Mouse (Mus musculus): ENCODE results near the gene Ccr9. TPM values are rescaled to one million over a fixed set of nuclear protein-coding genes. Genes with fewer than 3 reads are reported as not detected.

Gene Ccr9
- polyA plus RNA-seq, 1 experiment from 2014 or later: 0.36 TPM

- no peak overlapping the region for H3K4me2 ChIP-seq (ENCODE audit: low read depth, low read length)
- ATAC-seq (ENCODE audit: low read depth): no peak
- no peak overlapping the region for H3K9ac ChIP-seq (ENCODE audit: low read length)
- no peak overlapping the region for H3K4me3 ChIP-seq (ENCODE audit: low read length)
- WGBS: 83% methylated on average over 3 of the region's 3 CpGs
- H3K4me1 ChIP-seq (replicated peaks; ENCODE audit: control insufficient read depth, insufficient read depth, low read length): no peaks in the 10 kb centered on the region
- H3K9me3 ChIP-seq (ENCODE audit: control insufficient read depth, low read length): no peaks in the 10 kb centered on the region
- no peaks in the 10 kb centered on the region for H3K27me3 ChIP-seq (ENCODE audit: control insufficient read depth, insufficient read depth, low read depth, low read length)
- no peaks in the 10 kb centered on the region for H3K36me3 ChIP-seq (ENCODE audit: control insufficient read depth, insufficient read depth, low read length)
- no peak overlapping the region for H3K27ac ChIP-seq (ENCODE audit: low read length)
Observed at GRCm38 (mm10) chr9:123695634-123696302, 17.5 kb downstream of the Ccr9 start.

DNA sequence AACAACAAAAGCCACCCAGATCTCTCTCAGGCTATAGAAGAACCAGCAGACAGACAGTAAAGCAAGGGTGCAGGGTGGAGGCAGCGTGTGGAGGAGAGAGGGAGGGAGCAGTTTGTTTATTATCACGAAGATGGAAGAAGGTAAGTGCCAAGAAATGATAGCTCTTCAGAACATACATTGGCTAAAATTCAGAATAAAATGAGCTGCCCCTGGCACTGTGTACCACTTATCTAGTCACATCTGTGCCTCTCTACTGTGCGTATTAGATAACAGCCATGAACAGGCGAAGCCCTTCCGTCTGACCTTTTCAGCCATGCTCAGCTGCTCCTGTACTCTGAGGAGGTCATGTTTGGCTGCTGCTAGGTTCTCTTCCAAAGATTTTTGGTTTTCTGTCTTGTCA, 23.6 kb downstream of the Ccr9 start:
- Histone ChIP-seq H3K36me3 (ENCODE audit: control insufficient read depth, insufficient read depth, low read length) (peaks cover 11% of the 10 kb centered on the region), H3K9me3 (ENCODE audit: control insufficient read depth, low read length) (no peaks in the 10 kb centered on the region), H3K4me1 (replicated peaks; ENCODE audit: control insufficient read depth, insufficient read depth, low read length) (no peaks in the 10 kb centered on the region), H3K27ac (ENCODE audit: low read length) (no peak overlapping the region), H3K4me3 (ENCODE audit: low read length) (no peak overlapping the region), H3K4me2 (ENCODE audit: low read depth, low read length) (no peak overlapping the region), H3K9ac (ENCODE audit: low read length) (no peak overlapping the region), H3K27me3 (ENCODE audit: control insufficient read depth, insufficient read depth, low read depth, low read length) (no peaks in the 10 kb centered on the region)
- 80% methylated on average over 5 of the region's 5 CpGs for WGBS
- no peak for ATAC-seq (ENCODE audit: low read depth)

DNA sequence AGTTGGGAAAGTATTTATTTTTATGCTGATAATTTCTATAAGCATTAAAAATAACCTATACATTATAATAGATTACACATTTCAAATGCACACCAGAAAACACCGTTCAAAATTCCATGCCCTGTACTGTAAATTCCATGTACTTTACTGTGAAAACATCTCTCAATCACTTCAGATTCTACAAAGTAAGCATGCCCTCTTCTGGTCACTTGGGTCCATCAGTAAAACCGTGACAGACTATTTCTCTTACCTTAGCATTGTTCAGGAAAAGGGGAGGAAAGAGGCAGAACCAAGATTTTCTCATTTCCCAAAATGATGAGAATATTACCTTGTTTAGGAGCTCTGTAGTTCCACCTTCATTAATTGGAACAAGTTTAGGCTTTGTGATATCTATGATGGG, 31.0 kb downstream of the Ccr9 start:
- 34% methylated on average over 2 of the region's 2 CpGs for WGBS
- no peak overlapping the region for H3K27ac ChIP-seq (ENCODE audit: low read length)
- H3K36me3 ChIP-seq (ENCODE audit: control insufficient read depth, insufficient read depth, low read length): peaks cover 6% of the 10 kb centered on the region
- H3K4me3 ChIP-seq (ENCODE audit: low read length): no peak overlapping the region
- ATAC-seq (ENCODE audit: low read depth): no peak
- no peak overlapping the region for H3K4me2 ChIP-seq (ENCODE audit: low read depth, low read length)
- no peaks in the 10 kb centered on the region for H3K9me3 ChIP-seq (ENCODE audit: control insufficient read depth, low read length)
- no peak overlapping the region for H3K9ac ChIP-seq (ENCODE audit: low read length)
- no peaks in the 10 kb centered on the region for H3K27me3 ChIP-seq (ENCODE audit: control insufficient read depth, insufficient read depth, low read depth, low read length)
- no peaks in the 10 kb centered on the region for H3K4me1 ChIP-seq (replicated peaks; ENCODE audit: control insufficient read depth, insufficient read depth, low read length)

- Histone ChIP-seq H3K4me1 (replicated peaks; ENCODE audit: control insufficient read depth, insufficient read depth, low read length) (no peaks in the 10 kb centered on the region; the same call in none of the 2 replicates), H3K9me3 (ENCODE audit: control insufficient read depth, low read length) (no peaks in the 10 kb centered on the region), H3K27me3 (ENCODE audit: control insufficient read depth, insufficient read depth, low read depth, low read length) (no peaks in the 10 kb centered on the region), H3K4me3 (ENCODE audit: low read length) (no peak overlapping the region), H3K36me3 (ENCODE audit: control insufficient read depth, insufficient read depth, low read length) (peaks cover 4% of the 10 kb centered on the region; the same call in 1 of the 2 replicates), H3K4me2 (ENCODE audit: low read depth, low read length) (no peak overlapping the region), H3K27ac (ENCODE audit: low read length) (no peak overlapping the region), H3K9ac (ENCODE audit: low read length) (no peak overlapping the region)
- no peak for ATAC-seq (ENCODE audit: low read depth)
- 77% methylated on average over 2 of the region's 2 CpGs for WGBS
Observed at GRCm38 (mm10) chr9:123713111-123713510, 34.9 kb downstream of the Ccr9 start.

DNA sequence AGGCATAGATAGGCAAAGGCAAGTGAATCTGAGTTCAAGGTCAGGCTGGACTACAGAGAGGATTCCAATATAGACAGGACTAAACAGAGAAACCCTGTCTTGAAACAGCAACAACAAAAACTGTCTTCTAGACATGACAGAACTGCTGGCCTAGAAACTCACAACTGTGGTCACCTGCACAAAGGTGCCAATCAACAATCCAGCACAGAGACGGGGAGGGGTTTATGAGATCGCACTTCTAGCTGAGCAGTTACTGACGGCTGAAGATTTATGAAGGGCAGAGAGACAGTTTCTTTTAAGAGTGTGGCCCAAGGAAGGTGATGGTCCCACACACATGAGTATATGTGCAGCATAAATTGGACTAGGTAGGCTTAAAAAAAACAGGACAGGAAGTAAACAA, 38.1 kb downstream of the Ccr9 start:
- no peak overlapping the region for H3K9ac ChIP-seq (ENCODE audit: low read length)
- no peak for ATAC-seq (ENCODE audit: low read depth)
- no peaks in the 10 kb centered on the region; the same call in none of the 2 replicates for H3K4me1 ChIP-seq (replicated peaks; ENCODE audit: control insufficient read depth, insufficient read depth, low read length)
- H3K27me3 ChIP-seq (ENCODE audit: control insufficient read depth, insufficient read depth, low read depth, low read length): no peaks in the 10 kb centered on the region
- peaks cover 2% of the 10 kb centered on the region; the same call in 1 of the 2 replicates for H3K36me3 ChIP-seq (ENCODE audit: control insufficient read depth, insufficient read depth, low read length)
- no peak overlapping the region for H3K4me2 ChIP-seq (ENCODE audit: low read depth, low read length)
- WGBS: 39% methylated on average over 3 of the region's 3 CpGs
- no peaks in the 10 kb centered on the region for H3K9me3 ChIP-seq (ENCODE audit: control insufficient read depth, low read length)
- no peak overlapping the region for H3K27ac ChIP-seq (ENCODE audit: low read length)
- H3K4me3 ChIP-seq (ENCODE audit: low read length): no peak overlapping the region

DNA sequence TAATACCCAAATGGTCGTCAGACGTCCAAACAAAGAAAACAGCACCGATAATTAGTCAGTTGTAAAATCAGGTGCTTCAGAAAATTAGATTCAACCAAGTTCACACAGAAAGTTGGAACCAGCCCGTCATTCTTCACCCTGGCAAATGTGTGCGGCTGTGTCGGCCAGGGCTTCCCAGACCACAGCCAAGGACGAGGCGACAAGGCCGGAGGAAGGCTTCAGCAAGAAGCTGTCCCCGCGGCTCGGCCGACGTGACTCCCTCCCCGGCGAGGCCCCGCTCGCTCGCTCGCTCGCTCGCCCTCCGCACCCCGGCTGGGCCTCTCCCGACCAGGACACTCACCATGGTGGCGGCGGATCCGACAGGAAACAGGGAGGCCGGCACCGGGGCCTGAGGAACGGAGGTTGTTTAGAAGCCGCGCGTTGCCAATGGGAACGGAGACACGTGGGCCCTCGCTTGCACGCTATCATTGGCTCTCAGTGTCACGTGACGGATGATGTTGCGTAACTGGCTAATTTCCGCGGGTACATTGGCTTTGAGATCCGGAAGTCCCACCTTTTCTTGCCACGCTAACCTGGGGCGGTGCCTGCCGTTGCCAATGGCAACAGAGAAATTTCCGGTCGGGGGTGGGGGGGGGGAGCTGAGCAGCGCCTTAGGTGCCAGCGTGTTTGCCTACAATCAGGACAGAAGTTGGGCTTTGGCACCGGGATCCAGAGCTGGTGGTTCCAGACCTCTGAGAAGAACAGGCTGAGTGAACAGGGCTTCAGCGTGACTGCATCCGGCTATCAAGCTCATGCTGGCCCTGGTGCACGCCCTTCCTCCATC, 39.2 kb downstream of the Ccr9 start, which contains the start of gene Lztfl1:
TSS of gene Lztfl1 (minus strand) at position 512 of the 823 bp plus-strand sequence.
- H3K36me3 ChIP-seq (ENCODE audit: control insufficient read depth, insufficient read depth, low read length): no peaks in the 10 kb centered on the region
- peak within 1 kb of the TSS; percentile 88 for H3K9ac ChIP-seq (ENCODE audit: low read length)
- H3K4me1 ChIP-seq (replicated peaks; ENCODE audit: control insufficient read depth, insufficient read depth, low read length): no peaks in the 10 kb centered on the region; the same call in none of the 2 replicates
- H3K4me2 ChIP-seq (ENCODE audit: low read depth, low read length): peak within 1 kb of the TSS; percentile 82
- peak within 1 kb of the TSS; percentile 97 for H3K4me3 ChIP-seq (ENCODE audit: low read length)
- H3K27me3 ChIP-seq (ENCODE audit: control insufficient read depth, insufficient read depth, low read depth, low read length): no peaks in the 10 kb centered on the region
- peak within 1 kb of the TSS; percentile 73 for H3K27ac ChIP-seq (ENCODE audit: low read length)
- ATAC-seq (ENCODE audit: low read depth): peak; percentile 100
- WGBS: under 1% methylated on average over 55 of the region's 55 CpGs
- H3K9me3 ChIP-seq (ENCODE audit: control insufficient read depth, low read length): no peaks in the 10 kb centered on the region

DNA sequence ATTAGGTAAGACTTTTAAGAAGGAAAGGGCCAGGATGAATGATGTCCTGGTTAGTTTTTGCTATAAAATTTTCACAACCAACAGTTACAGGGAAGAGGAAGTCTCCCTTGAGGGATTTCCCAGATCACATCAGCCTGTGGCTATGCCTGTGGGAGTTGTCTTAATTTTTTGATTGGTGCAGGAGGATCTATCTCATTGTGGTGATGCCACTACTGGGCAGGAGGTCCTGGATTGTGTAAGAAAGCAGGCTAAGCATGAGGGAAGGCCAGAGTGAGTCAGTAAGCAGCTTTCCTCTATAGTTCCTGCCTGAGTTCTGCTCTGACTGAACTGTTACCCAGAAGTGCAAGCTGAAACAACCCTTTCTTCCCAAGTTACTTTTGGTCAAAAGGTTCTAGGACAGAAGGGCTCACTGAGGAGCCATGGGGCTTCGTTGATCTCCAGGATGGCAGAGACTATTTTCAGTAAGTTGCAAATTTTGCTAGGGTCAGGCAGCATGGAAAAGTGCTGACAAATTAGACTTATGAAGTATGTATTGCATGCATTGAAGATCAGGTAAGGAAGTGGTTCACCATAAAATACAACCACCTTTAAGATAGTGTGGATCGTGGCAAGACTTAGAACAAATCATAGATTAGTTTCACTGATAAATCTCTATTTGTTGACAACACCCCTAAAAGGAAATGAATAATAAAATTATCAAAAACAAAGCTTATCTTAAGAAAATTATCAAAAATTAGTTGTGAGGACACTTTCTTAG, 44.7 kb downstream of the Ccr9 start:
- Histone ChIP-seq H3K4me2 (ENCODE audit: low read depth, low read length) (no peak overlapping the region), H3K4me3 (ENCODE audit: low read length) (no peak overlapping the region), H3K27ac (ENCODE audit: low read length) (no peak overlapping the region), H3K4me1 (replicated peaks; ENCODE audit: control insufficient read depth, insufficient read depth, low read length) (no peaks in the 10 kb centered on the region), H3K9me3 (ENCODE audit: control insufficient read depth, low read length) (no peaks in the 10 kb centered on the region), H3K27me3 (ENCODE audit: control insufficient read depth, insufficient read depth, low read depth, low read length) (no peaks in the 10 kb centered on the region), H3K36me3 (ENCODE audit: control insufficient read depth, insufficient read depth, low read length) (no peaks in the 10 kb centered on the region), H3K9ac (ENCODE audit: low read length) (no peak overlapping the region)
- 66% methylated on average over 2 of the region's 2 CpGs for WGBS
- no peak for ATAC-seq (ENCODE audit: low read depth)

DNA sequence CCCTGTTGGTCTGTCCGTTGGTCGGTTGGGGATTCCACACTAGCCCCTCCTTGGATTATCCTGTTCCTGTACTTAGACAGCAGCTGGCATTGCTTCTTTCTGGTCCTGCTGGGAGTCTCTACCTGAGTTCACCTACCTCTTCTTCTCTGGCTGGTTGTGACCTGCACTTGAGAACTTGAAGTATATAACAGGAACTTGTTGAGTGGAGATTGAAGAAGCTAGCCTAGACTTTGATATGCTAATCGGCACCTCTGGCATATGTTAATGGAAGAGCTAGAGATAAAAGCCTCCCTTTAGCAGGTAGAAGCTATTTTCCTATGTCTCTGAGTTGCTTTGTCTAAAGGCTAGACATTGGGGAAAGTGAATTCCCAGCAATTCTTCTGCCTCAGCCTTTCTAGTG, 53.0 kb downstream of the Ccr9 start:
- H3K4me1 ChIP-seq (replicated peaks; ENCODE audit: control insufficient read depth, insufficient read depth, low read length): no peaks in the 10 kb centered on the region
- no peaks in the 10 kb centered on the region for H3K9me3 ChIP-seq (ENCODE audit: control insufficient read depth, low read length)
- H3K36me3 ChIP-seq (ENCODE audit: control insufficient read depth, insufficient read depth, low read length): no peaks in the 10 kb centered on the region
- no peaks in the 10 kb centered on the region for H3K27me3 ChIP-seq (ENCODE audit: control insufficient read depth, insufficient read depth, low read depth, low read length)
- whole genome bisulfite sequencing: 61% methylated on average over 3 of the region's 3 CpGs
- no peak for ATAC-seq (ENCODE audit: low read depth)
- H3K9ac ChIP-seq (ENCODE audit: low read length): no peak overlapping the region
- no peak overlapping the region for H3K27ac ChIP-seq (ENCODE audit: low read length)
- no peak overlapping the region for H3K4me3 ChIP-seq (ENCODE audit: low read length)
- H3K4me2 ChIP-seq (ENCODE audit: low read depth, low read length): no peak overlapping the region

GRCm38 (mm10) chr9:123734133-123734532, 55.9 kb downstream of the Ccr9 start:
- 57% methylated on average over 3 of the region's 3 CpGs for WGBS
- Histone ChIP-seq H3K4me2 (ENCODE audit: low read depth, low read length) (no peak overlapping the region), H3K4me3 (ENCODE audit: low read length) (no peak overlapping the region), H3K9me3 (ENCODE audit: control insufficient read depth, low read length) (no peaks in the 10 kb centered on the region), H3K36me3 (ENCODE audit: control insufficient read depth, insufficient read depth, low read length) (no peaks in the 10 kb centered on the region), H3K27ac (ENCODE audit: low read length) (no peak overlapping the region), H3K4me1 (replicated peaks; ENCODE audit: control insufficient read depth, insufficient read depth, low read length) (no peaks in the 10 kb centered on the region), H3K9ac (ENCODE audit: low read length) (no peak overlapping the region), H3K27me3 (ENCODE audit: control insufficient read depth, insufficient read depth, low read depth, low read length) (no peaks in the 10 kb centered on the region)
- ATAC-seq (ENCODE audit: low read depth): no peak
